Mouse (Mus musculus): ENCODE results near the gene Tpm1.

Tpm1 gene

DNA sequence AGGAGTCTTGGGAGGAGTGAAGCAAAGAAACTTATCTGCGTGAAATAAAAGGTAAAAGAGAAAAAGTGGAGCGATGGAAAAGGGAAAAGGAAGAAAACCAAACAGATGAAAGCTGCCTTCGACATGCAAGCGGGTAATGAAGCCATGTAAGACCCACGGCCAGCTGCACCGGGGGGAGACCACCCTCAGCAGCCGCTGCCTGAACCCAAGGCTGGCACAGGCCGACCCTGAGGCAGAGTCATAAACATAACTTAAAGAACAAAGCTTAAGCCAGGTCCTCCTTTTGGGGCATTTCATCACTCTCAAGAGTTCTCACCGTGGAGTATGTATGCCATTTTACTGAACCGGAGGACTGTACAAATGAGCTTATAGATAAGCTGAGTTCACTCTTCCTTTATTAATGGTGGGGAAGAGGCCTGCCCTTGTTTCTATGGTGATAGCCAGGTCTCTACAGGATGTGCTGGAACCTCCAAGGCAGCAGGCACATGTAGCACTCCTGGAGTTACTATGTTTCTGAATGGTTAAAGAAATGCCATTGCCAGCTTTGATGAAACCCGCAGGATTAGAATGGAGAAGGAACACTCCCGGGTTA, 21.0 kb downstream of the Tpm1 start:
- no peak for DNase-seq (ENCODE audit: extremely low spot score, low spot score)

DNA sequence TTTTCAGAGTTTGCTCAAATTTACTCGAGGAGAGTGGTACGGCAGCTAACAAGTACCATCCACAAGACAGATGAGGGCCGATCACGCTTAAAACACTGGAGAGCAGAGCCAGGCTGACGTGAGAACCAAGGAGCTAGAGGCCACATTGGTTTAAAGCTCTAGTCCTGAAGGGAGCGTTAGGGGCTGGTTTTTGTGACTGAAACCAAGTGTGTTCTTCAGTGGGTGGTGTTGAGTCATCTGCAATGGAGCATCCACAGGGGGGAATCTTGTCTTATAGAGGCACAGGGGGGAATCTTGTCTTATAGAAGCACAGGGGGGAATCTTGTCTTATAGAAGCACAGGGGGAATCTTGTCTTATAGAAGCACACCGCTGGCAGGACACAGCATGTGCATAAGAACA, 22.3 kb downstream of the Tpm1 start:
- DNase-seq (ENCODE audit: extremely low spot score, low spot score): no peak

DNA sequence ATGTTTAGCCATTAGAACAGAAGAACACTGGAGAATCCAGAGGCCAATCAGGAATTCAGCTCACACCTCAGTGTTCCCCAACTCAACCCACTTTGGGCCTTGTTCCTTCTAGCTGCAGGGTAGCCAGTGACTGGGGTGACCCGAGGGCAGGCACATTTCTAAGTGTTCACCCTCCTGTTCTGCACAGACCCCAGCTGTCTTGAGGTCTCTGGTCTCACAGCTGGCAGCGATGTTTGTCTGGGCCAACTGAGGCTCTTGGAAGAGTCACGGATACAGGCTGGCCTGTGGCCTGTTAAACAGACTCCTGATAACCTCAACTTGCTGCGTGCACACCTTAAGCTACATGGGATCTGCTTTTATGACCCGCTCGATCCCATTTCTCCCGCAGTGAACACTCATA, 23.1 kb downstream of the Tpm1 start:
- no peak for DNase-seq (ENCODE audit: extremely low spot score, low spot score)

DNA sequence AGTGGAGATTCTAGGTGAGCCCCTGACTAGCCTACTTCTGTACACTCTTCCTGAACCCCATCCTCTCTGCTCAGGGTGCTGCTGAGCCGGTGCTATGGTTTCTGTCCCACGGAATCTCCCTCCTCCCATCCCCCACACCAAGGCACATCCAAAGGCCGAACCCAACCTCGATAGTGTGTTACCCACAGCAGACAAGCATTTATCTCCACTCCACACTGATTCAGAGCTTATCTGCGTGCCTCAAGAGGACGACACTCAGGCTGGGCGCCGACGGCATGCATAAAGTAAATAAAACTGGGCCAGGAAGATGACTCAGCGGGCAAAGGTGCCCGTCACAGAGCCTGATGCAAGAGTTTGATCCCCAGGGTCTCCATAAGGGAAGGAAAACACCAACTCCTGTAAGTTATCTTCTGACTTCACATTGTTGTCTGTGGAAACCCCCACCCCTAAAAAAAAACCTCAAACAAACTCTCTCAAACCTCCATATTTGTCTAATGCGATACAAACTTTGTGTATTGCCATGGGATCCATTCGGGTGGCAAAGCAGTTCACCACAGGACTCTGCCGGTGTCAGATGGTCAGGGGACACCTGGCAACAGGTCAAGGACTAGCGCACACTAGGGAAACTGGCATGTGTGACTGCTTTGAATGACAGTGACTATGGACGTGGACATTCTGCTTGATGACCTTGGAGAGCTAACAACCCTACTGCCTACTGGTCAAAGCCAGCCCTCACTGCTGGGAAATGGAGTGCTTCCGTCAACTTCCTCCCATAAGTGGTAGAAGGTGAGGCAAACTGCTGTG, 24.1 kb downstream of the Tpm1 start:
- no peak for DNase-seq (ENCODE audit: extremely low spot score, low spot score)

DNA sequence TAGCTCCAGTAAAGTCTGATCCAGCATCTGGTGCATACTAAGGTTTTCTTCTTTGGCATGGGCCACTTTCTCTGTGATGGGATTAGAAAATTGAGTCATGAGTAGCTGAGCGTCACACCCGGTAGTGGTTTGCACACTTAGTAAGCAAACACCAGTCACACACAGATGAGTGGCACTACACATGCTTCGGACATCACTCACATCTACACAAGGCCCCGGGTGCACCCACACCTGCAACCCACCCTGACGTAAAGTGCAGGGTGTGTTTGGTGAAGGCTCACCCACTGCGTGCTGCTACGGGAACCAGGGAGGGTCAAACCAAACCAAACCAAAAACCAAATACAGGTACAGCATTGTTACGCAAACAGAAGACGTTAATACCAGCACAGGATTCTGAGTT, 25.8 kb downstream of the Tpm1 start:
- no peak for DNase-seq (ENCODE audit: extremely low spot score, low spot score)

DNA sequence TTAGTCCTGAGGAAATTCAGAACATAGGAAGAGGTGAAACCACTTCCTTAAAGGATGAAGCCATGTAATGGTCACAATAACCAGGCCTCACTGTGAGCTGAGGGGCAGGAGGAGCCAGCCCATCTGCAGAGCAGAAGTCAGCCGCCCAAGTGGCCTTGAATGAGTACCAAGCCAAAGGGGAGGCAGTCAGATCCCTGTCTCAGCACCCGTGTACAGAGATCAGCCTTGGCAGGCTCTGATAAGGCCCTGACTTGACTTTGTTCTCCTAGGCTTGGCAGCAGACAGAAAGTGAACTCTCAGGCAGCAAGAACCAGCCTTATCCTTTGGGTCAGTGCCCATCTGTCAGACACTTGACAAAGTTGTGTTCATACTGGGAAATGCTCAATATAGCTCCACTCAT, 29.1 kb downstream of the Tpm1 start:
- no peak for DNase-seq (ENCODE audit: extremely low spot score, low spot score)

DNA sequence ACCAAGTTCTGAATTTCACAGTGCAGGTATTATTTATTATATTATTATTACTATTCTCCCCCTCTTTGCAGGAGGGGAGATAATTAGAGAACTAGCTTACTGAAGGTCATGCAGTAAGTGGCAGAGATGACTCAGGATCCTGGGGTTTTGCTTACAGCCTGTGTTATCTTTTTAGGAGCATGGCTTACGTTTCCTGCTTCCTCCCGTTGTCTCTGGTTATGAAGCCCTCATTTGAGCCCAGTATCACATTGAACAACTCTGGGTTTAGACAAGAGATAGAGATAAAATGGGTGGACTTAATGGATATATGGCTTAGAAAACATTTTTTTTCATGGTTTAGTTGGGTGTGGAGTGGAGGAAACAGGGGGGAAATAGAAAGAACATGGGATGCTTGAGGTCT, 35.7 kb downstream of the Tpm1 start:
- no peak for DNase-seq (ENCODE audit: extremely low spot score, low spot score)

DNA sequence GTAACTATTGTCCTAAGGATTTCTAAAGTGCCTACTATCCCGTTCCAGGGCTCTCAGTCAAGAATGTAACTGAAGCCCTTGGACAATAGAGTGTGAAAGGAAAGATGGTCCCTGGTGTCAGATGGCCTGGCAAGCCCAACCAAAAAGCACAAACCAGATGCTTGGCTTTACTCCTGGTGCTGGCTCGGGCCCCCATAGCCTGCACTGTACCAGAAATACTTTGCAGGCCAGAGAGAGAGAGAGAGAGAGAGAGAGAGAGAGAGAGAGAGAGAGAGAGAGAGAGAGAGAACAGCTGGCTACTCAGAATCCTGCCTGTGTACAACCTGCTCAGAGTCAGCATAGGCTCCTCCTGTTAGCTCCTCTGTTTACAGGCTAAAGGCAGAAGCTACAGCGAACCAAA, 36.7 kb downstream of the Tpm1 start:
- no peak for DNase-seq (ENCODE audit: extremely low spot score, low spot score)

DNA sequence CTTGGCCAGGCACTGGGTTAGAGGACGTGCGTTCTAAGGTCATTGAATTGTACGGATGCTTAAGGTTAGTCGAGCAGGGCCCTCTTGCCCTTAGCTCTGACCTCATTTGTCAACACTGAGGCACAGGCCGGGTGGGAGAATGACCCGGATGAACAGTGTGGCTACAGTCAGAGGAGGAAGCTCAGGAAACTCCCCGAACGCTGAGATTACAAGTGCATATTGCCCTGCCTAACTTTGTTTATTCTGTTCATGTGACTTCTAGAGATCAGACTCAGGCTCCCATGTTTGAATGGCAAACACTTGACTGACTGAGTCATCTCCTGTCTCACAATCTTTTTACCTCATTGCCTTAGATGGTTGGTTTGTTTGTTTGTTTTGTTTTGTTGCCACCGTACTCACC, 37.7 kb downstream of the Tpm1 start:
- DNase-seq (ENCODE audit: extremely low spot score, low spot score): no peak

DNA sequence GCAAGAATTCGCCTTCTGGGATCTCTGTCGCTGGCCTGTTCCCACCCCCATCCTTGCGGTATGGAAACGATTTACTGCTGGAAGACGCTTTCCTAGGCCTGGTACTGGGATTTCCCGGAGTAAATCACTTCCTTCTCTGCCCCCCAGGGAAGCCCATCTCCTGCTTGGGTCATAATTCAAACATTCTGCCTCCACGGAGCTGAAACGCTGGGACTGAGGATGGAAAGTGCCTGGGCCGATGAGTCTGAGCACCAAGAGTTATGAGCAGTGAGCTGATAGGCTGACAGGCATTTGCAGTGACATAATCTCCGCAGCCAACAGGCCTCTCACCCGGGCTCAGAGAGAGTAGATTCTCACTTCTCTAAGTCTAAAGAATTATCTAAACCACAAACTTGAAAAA, 40.4 kb downstream of the Tpm1 start:
- peak; percentile 47 for DNase-seq (ENCODE audit: extremely low spot score, low spot score)

DNA sequence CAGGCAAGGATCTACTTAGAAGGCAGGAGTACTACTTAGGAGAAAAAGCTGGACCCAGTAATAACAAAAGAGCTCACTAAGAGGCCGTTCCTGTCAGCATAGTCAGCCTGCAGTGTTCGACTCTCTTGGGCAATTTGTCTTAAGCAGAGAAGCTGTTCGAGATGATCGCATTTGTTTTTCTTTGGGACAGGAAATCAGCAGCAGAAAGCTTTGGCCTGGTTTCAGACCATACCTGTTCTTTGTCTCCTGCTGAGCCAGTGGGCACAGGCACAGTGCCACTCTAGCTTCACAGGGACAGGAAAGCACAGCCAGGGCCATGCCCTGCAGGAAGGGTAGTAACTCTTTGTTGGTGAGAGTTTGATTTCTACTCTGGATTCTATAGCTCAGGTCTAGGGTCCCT, 42.8 kb downstream of the Tpm1 start:
- DNase-seq (ENCODE audit: extremely low spot score, low spot score): no peak

DNA sequence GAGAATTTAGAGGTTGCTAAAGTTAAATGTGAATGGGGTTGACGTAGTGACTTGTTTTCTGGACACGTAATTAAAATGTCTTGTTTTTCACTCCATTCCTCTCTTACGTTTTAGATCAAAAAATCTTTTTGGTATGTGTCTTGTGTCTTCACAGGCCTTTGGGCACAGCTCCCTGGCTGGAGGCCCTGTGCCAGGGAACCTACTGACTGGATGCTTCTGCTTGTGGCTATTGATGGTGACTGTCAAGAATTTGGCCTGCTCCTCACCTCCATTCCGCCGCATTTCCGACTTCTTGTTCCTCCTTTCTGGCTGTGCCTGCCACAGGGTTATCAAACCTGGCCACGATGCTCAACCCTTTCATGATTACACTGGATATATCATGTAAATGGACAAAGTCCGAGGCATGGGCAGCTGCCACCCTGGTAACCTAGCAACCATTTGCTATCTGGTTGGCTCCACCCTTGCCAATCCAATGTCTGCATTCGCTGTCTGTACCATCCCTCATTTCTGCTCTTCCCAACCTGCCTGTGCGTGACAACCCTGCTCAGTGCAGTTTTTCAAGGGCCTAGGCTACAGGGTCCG, 44.0 kb downstream of the Tpm1 start:
- DNase-seq (ENCODE audit: extremely low spot score, low spot score): no peak

DNA sequence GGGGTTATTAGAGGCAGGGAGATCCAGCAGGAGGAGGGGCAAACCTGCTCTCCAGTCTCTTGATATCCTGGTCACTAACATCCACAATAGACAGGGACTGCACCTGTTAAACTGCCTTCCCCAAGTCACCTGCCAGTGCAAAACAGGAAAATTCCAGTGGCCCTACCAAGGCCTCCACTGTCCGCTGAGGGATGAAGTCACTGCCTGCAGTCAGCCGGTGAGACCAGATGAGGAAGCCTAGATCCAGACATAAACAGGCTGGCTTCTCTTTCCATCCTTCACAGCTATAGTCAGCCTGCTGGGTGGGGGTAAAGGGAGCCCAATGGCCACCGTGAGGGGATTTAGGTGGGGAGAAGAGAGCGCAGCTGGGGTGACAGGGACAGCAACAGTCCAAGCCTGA, 45.5 kb downstream of the Tpm1 start:
- no peak for DNase-seq (ENCODE audit: extremely low spot score, low spot score)

DNA sequence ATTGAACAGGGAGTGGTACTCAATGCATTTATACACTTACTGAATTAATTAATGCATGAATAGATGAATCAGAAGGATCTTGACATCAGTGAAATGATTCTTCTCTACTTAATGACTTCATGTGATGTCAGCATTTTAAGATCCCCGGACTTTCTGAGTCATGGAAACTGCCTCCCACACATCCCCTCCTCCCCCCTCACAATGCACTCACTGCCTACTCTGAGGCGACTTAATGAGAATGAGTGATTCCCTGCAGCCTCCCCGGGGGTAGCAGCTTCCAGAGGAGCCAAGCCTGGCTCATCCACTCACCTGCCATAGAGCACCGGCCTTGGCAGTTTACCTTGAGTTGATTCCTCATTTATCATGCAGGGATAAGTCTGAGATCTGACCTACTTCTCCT, 46.0 kb downstream of the Tpm1 start:
- no peak for DNase-seq (ENCODE audit: extremely low spot score, low spot score)

DNA sequence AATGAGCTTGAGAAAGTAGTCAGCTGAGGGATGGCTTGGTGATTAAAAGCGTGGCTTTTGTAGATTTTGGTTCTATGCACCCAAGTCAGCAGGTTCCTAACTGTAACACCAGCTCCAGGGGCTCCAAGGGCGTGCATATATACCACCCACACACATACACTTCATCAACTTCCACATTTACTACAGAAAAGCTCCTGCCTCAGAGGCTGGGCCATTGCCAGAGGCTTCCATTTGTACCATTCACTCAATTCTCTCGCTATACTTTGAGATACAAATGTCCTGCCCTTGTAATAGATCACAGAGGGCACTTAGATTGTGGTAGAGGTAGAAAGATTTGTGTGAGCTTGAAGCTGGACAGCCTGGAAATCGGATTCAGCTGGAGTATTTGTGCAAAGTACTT, 47.7 kb downstream of the Tpm1 start:
- DNase-seq (ENCODE audit: extremely low spot score, low spot score): no peak

DNA sequence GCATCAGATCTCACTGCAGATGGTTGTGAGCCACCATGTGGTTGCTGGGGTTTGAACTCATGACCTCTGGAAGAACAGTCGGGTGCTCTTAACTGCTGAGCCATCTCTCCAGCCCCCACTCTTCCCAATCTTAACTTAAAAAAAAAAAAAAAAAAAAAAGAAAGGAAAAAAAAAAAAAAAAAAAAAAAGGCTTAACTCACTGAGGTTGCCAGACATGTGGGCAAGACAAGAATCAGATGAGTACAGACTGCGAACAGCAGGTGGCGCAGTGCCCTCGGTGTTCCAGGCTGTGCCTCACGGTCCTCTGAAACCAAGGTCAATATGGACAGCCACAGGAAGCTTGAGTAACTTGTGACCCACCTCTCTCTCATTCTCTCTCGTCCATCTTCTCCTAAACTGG, 48.2 kb downstream of the Tpm1 start:
- DNase-seq (ENCODE audit: extremely low spot score, low spot score): peak; percentile 87

DNA sequence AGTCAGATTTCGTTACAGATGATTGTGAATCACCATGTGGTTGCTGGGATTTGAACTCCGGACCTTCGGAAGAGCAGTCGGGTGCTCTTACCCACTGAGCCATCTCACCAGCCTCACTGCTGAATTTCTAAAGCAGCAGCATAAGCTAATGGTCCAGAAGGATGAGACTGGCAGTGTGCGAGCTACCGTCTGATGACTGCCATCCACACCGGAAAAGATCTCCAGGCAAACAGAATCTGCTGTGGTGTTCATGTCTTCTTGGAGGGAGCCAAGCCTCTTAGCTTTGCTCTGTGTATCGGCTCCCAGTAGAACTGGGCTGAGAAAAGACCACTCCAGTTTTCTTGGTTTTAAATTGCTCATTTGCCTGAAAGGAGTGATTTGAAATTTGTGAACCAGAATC, 49.5 kb downstream of the Tpm1 start:
- no peak for DNase-seq (ENCODE audit: extremely low spot score, low spot score)

DNA sequence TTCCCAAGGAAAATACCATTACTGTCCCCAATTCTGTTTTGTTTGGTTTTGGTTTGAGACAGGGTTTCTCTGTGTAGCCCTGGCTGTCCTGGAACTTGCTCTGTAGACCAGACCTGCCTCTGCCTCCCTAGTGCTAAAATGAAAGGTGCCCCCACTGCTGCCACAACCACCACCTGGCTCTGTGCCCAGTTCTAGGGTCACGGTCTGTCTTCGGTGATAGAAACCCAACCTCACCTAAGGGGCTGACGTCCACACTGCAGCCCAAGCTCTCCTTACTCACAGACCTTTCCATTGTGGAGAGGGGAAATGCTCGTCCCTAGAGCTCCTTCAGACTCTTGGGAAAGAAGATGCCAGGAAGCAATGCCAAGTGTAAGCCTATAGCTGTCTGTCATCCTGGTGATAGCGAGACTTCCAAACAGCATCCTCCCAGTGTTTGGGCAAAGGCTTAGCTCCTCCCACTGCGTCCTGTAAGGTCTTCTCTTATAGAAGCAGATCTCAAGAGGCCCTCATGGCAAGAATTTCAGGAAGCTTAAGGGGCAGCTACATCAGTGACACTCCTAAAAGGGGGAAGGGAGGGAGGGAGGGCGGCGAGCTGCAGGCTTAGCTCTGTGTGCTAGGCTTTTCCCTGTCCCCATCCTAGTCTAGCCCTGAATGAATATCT, 57.3 kb downstream of the Tpm1 start:
- DNase-seq (ENCODE audit: extremely low spot score, low spot score): no peak

DNA sequence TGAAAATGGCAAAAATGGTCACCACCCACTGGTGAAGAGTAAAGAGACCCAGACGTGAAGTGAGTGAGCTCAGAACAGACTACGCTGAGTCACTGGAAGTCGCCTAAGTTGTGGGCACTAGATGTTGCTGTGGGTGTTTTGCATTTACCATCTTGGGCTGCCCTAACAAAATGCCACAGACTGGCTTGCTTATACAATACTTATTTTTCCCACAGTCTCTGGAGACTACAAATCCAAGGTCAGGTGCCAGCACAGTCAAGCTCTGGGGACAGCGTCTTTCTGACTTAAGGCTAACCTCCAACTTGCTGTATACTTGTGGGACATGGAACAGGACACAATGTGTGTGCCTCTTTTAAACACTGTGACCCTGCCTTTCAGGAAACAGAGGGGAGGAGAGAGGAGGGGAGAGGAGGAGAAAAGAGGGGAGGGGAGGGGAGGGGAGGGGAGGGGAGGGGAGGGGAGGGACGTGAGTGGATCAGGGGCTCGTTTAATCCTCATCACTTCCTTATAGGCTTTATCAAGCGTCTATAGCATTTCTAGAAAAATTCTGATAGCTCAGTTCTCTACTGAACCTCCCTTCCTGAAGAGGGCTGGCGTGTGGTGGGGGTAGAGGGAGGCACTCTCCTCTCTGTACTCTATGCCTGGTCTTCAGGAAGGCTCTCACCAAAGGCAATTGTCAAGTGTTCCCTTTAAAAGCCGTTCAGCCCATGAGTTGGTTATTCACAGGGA, 58.0 kb downstream of the Tpm1 start:
- DNase-seq (ENCODE audit: extremely low spot score, low spot score): no peak

DNA sequence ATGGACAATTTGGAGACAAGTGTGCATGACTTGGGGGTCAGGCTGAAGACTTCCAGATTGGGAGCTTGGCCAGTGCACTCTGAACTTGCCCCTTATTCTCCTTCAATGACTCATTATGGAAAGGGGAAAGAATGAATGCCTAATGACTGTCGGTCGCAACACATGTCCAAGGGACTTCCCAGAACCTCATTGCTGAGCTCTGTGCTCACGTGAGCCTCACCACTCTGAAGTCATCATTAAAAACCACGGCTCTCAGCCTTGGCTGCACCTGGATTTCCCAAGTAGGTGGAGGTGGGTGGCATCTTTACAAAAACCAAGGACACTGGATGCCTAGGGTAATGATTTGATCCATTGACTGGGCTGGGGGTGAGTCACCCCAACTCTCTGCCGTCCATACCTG, 59.2 kb downstream of the Tpm1 start:
- DNase-seq (ENCODE audit: extremely low spot score, low spot score): no peak

DNA sequence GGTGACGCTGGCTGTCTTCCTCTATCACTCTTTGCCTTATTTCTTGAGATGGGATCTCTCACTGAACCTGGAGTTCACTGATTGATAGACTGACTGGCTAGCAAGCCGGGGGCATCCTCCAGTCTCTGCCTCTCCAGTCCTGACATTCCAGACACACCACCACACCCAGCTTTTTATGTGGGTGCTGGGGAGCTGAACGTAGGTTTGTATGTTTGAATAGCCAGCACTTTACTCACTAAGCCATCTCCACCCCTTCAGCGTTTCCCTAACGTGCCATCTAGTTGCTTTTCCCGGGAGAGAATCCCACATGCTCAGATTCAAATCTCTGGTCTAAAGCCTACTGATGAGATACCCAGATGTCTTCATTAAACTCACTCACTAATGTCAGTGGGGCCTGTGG, 59.6 kb downstream of the Tpm1 start:
- no peak for DNase-seq (ENCODE audit: extremely low spot score, low spot score)

DNA sequence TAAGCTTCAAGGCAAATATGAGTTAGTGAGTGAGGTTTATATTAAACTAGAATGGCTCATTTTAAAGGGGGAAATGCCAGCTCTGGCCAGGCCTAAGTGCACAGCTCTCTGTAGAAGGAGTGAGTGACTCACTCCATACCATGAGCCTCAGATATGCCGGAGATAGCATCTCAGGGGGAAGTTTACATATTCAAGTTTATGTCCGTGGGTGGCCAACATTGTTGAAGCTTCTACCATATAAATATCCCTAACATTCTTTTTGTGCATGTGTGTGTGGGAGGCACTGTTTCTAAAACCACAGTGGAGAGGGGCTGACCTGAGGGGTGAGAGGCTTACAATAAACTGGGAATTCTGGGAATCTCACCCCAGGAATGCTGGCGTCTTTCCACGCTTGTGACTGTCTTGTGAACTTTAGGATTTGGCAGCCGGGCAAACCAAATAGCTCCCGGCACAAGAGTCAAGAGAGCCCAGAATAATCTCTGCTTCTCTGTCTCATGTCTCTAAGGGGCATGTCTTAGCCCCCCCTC, 60.3 kb downstream of the Tpm1 start:
- DNase-seq (ENCODE audit: extremely low spot score, low spot score): no peak

All from neural tube, embryonic 10.5 days (tissue).